Mouse (Mus musculus) limb, embryonic 14.5 days (tissue): ENCODE measurements at regions not wholly inside any gene's neighbourhood (a gene's known extent, or its start where the extent isn't known, plus 50 kb on each side); places are given as distances from the start of the nearest gene placed in this dataset.

Experiments
- ATAC-seq: fragments of 200-750 bp; cut with Nextera tagmentation; 2 replicates; pipeline ENCODE4 v1.8.0; 2017; ENCODE audit warnings: low read depth, moderate number of reproducible peaks, moderate TSS enrichment; ENCODE audit not compliant: low FRiP score
- DNase-seq: peaks from one replicate; pipeline ENCODE4 v3.0.0-alpha.2; 2015; ENCODE audit warnings: low spot score
- H3K27ac ChIP-seq: fragments of 300-500 bp; sonication (generic); replicated peaks from 2 replicates; pipeline ENCODE4 v1.5.1; 2014; ENCODE audit warnings: low read depth, mild to moderate bottlenecking, low read length, moderate library complexity, mixed read lengths
- H3K27me3 ChIP-seq: fragments of 300-500 bp; sonication (generic); 2 replicates; pipeline ENCODE4 v1.6.1; 2014; ENCODE audit warnings: low read length, mixed read lengths; ENCODE audit not compliant: control insufficient read depth, insufficient read depth
- H3K36me3 ChIP-seq: fragments of 300-500 bp; sonication (generic); 2 replicates; pipeline ENCODE4 v1.6.1; 2014; ENCODE audit warnings: mild to moderate bottlenecking, low read length, moderate library complexity, mixed read lengths; ENCODE audit not compliant: control insufficient read depth, insufficient read depth
- H3K4me1 ChIP-seq: fragments of 300-500 bp; sonication (generic); 2 replicates; pipeline ENCODE4 v1.6.1; 2014; ENCODE audit warnings: antibody characterized with exemption, low read length, mixed read lengths; ENCODE audit not compliant: control insufficient read depth, insufficient read depth
- H3K4me2 ChIP-seq: fragments of 300-500 bp; sonication (generic); replicated peaks from 2 replicates; pipeline ENCODE4 v1.6.1; 2014; ENCODE audit warnings: low read depth, mild to moderate bottlenecking, low read length, moderate library complexity; ENCODE audit not compliant: severe bottlenecking
- H3K4me3 ChIP-seq: fragments of 300-500 bp; sonication (generic); replicated peaks from 2 replicates; pipeline ENCODE4 v1.5.1; 2014; ENCODE audit warnings: low read length
- H3K9ac ChIP-seq: fragments of 300-500 bp; sonication (generic); 2 replicates; pipeline ENCODE4 v1.6.1; 2014; ENCODE audit warnings: mild to moderate bottlenecking, low read depth, low read length, moderate library complexity; ENCODE audit not compliant: severe bottlenecking
- H3K9me3 ChIP-seq: fragments of 300-500 bp; sonication (generic); 2 replicates; pipeline ENCODE4 v1.6.1; 2016; ENCODE audit warnings: low read length; ENCODE audit not compliant: control insufficient read depth
- POLR2A ChIP-seq: fragments of 200-500 bp; IDR thresholded peaks from 2 replicates; pipeline ENCODE4 v1.8.0; 2012; ENCODE audit warnings: inconsistent platforms, mild to moderate bottlenecking, moderate library complexity, borderline replicate concordance; ENCODE audit not compliant: insufficient read depth, insufficient read length; ENCODE audit errors: extremely low read depth
- WGBS: fragments of 180-500 bp; shearing (Covaris S2); extraction: QIAGEN DNeasy Blood & Tissue Kit; methylation state at CpG from one replicate; pipeline ENCODE4 v1.1.7; 2014; 5-methylcytosine and 5-hydroxymethylcytosine counted together

GRCm38 (mm10) chrX:166779334-166780092 lies 194.0 kb upstream of the Egfl6 start:
- H3K9ac ChIP-seq = no peak overlapping the region
- H3K4me3 ChIP-seq = no peak overlapping the region
- no peaks in the 10 kb centered on the region for H3K4me1 ChIP-seq
- TF ChIP-seq POLR2A = no peak
- H3K36me3 ChIP-seq = no peaks in the 10 kb centered on the region
- 82% methylated on average over 6 of the region's 6 CpGs for WGBS
- no peak for DNase-seq
- H3K4me2 ChIP-seq = no peak overlapping the region
- no peak for ATAC-seq
- no peaks in the 10 kb centered on the region for H3K27me3 ChIP-seq
- H3K27ac ChIP-seq = no peak overlapping the region
- no peaks in the 10 kb centered on the region for H3K9me3 ChIP-seq

- WGBS = 17% methylated on average over 6 of the region's 6 CpGs
- Histone ChIP-seq H3K4me1 (no peaks in the 10 kb centered on the region), H3K4me3 (no peak overlapping the region), H3K9me3 (no peaks in the 10 kb centered on the region), H3K36me3 (no peaks in the 10 kb centered on the region), H3K9ac (no peak overlapping the region), H3K27me3 (no peaks in the 10 kb centered on the region), H3K27ac (no peak overlapping the region), H3K4me2 (no peak overlapping the region)
- no peak for TF ChIP-seq POLR2A
- ATAC-seq = no peak
- DNase-seq = no peak
Measured at GRCm38 (mm10) chrX:166773408-166773854, 187.9 kb upstream of the Egfl6 start.

DNA sequence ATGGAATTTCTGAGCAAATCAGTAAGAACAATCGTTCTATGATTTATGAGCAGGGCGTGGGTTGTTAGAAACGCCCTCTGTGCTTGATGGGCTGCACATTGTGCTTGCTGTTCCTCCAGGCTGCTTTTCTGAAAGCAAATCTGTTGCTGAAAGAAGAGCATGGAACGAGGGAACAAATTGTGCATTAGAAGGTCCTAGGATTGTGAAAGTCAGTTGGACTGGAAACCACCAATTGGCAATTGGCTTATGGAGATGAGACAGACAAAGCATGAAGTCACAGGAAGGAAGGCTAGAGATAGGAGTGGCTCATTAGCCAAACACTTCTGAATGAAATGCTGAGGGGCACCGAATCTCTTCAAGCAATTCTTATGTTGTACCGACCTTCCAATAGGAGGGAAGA lies 181.5 kb upstream of the Egfl6 start:
- 73% methylated on average over 6 of the region's 6 CpGs for WGBS
- H3K4me2 ChIP-seq = no peak overlapping the region
- no peaks in the 10 kb centered on the region for H3K27me3 ChIP-seq
- no peaks in the 10 kb centered on the region for H3K36me3 ChIP-seq
- H3K4me3 ChIP-seq = no peak overlapping the region
- H3K27ac ChIP-seq = no peak overlapping the region
- DNase-seq (no peak), ATAC-seq (no peak)
- no peak overlapping the region for H3K9ac ChIP-seq
- no peaks in the 10 kb centered on the region for H3K9me3 ChIP-seq
- H3K4me1 ChIP-seq = no peaks in the 10 kb centered on the region
- TF ChIP-seq POLR2A = no peak

DNA sequence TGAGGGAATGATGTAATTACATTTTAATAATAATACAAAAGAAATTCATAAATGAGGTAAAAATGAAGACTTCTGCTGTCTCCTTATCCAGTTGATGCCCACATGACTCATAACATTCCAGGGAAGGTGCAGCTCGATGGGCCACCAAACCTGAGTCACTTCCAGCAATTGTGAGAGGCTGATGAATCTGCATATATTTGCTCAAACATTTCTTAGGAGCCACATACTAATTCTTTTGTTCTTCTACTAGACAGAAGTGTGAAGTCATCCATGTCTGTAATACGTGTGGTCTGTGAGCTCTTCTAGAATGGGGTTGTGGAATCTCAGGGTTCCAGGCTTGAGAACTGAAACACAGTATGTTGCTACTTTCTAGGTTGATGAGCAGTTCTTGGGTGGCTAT lies 180.1 kb upstream of the Egfl6 start:
- no peak overlapping the region for H3K9ac ChIP-seq
- no peaks in the 10 kb centered on the region for H3K27me3 ChIP-seq
- ATAC-seq = no peak
- H3K4me3 ChIP-seq = no peak overlapping the region
- 75% methylated on average over 2 of the region's 2 CpGs for WGBS
- no peak for TF ChIP-seq POLR2A
- H3K36me3 ChIP-seq = no peaks in the 10 kb centered on the region
- H3K4me1 ChIP-seq = no peaks in the 10 kb centered on the region
- DNase-seq = no peak
- H3K4me2 ChIP-seq = no peak overlapping the region
- no peaks in the 10 kb centered on the region for H3K9me3 ChIP-seq
- H3K27ac ChIP-seq = no peak overlapping the region

- H3K4me2 ChIP-seq = no peak overlapping the region
- no peaks in the 10 kb centered on the region for H3K4me1 ChIP-seq
- TF ChIP-seq POLR2A = no peak
- WGBS = 90% methylated on average over 2 of the region's 2 CpGs
- DNase-seq (no peak), ATAC-seq (no peak)
- H3K27me3 ChIP-seq = no peaks in the 10 kb centered on the region
- H3K4me3 ChIP-seq = no peak overlapping the region
- H3K36me3 ChIP-seq = no peaks in the 10 kb centered on the region
- H3K27ac ChIP-seq = no peak overlapping the region
- H3K9me3 ChIP-seq = no peaks in the 10 kb centered on the region
- no peak overlapping the region for H3K9ac ChIP-seq
Measured at GRCm38 (mm10) chrX:166762098-166762497, 176.6 kb upstream of the Egfl6 start.
